Mouse (Mus musculus) brain, adult 10 weeks (tissue): ENCODE results near the gene Eomes. TPM values are rescaled to one million over a fixed set of nuclear protein-coding genes. Genes with fewer than 3 reads are reported as not detected.

Experiments
- polyA plus RNA-seq: library from polyadenylated mRNA; stranded (reverse); fragments of 350-450 nt; fragmentation: Illumina TruSeq; extraction: RNeasy Lipid Tissue Mini Kit (QIAGEN cat#74804); gene quantifications from one replicate; pipeline ENCODE4 v1.2.3, GENCODE M21; 2015; ENCODE audit warnings: low read depth, low replicate concordance

Gene Eomes
- polyA plus RNA-seq, result 0.34 TPM

GRCm38 (mm10) chr9:118477961-118478360 lies at the start of gene Eomes:
TSS of gene Eomes (plus strand) at chr9:118478212.

GRCm38 (mm10) chr9:118506020-118506403 lies 28.0 kb downstream of the Eomes start, which contains the start of gene Golga4:
TSS of gene Golga4 (plus strand) at chr9:118506267.

Other genes with a start within 250 kb of the Eomes start
- gene Golga4, start 28.1 kb downstream of the Eomes start, polyA plus RNA-seq, result 47.8 TPM
- 3.8 TPM for gene Itga9, start 128.5 kb downstream of the Eomes start, polyA plus RNA-seq